Mouse (Mus musculus) lung, postnatal 10 days (tissue): ENCODE measurements around the gene Cym.

Experiments used
- DNase-seq: peaks from one replicate; pipeline ENCODE4 v3.0.0; 2021

Gene Cym

GRCm38 (mm10) chr3:107221608-107222007 lies at the start of gene Cym:
Gene Cym (minus strand): TSS chr3:107221732.
- no peak for DNase-seq

GRCm38 (mm10) chr3:107266814-107267345 lies 45.3 kb upstream of the Cym start:
- no peak for DNase-seq

GRCm38 (mm10) chr3:107261851-107262165 lies 40.3 kb upstream of the Cym start:
- peak; percentile 49 for DNase-seq

GRCm38 (mm10) chr3:107260956-107261850 lies 39.7 kb upstream of the Cym start:
- DNase-seq = no peak

GRCm38 (mm10) chr3:107257924-107258323 lies 36.4 kb upstream of the Cym start:
- no peak for DNase-seq

GRCm38 (mm10) chr3:107256724-107257123 lies 35.2 kb upstream of the Cym start:
- DNase-seq = no peak

GRCm38 (mm10) chr3:107255992-107256391 lies 34.5 kb upstream of the Cym start:
- DNase-seq = no peak

GRCm38 (mm10) chr3:107253925-107254324 lies 32.4 kb upstream of the Cym start:
- DNase-seq = no peak

GRCm38 (mm10) chr3:107252035-107252434 lies 30.5 kb upstream of the Cym start:
- DNase-seq = peak; percentile 54

GRCm38 (mm10) chr3:107250320-107250719 lies 28.8 kb upstream of the Cym start:
- peak; percentile 22 for DNase-seq

GRCm38 (mm10) chr3:107249042-107249441 lies 27.5 kb upstream of the Cym start:
- DNase-seq = no peak

- DNase-seq = no peak
Measured at GRCm38 (mm10) chr3:107246876-107247275, 25.3 kb upstream of the Cym start.

- DNase-seq = no peak
Measured at GRCm38 (mm10) chr3:107241389-107242094, 20.0 kb upstream of the Cym start.

GRCm38 (mm10) chr3:107239607-107240006 lies 18.1 kb upstream of the Cym start, which contains the start of gene Prok1:
Gene Prok1 (minus strand): TSS chr3:107239707.
- DNase-seq = no peak

GRCm38 (mm10) chr3:107238471-107238980 lies 17.0 kb upstream of the Cym start:
- no peak for DNase-seq

GRCm38 (mm10) chr3:107238051-107238450 lies 16.5 kb upstream of the Cym start:
- no peak for DNase-seq

- no peak for DNase-seq
Measured at GRCm38 (mm10) chr3:107233945-107234344, 12.4 kb upstream of the Cym start.

- peak; percentile 86 for DNase-seq
Measured at GRCm38 (mm10) chr3:107233351-107233813, 11.8 kb upstream of the Cym start.

- DNase-seq = no peak
Measured at GRCm38 (mm10) chr3:107231202-107231601, 9.7 kb upstream of the Cym start.

- DNase-seq = no peak
Measured at GRCm38 (mm10) chr3:107230527-107230926, 9.0 kb upstream of the Cym start, which contains the start of gene A630076J17Rik. Gene A630076J17Rik (plus strand): TSS chr3:107230614.

- no peak for DNase-seq
Measured at GRCm38 (mm10) chr3:107229822-107230221, 8.3 kb upstream of the Cym start.

- DNase-seq = no peak
Measured at GRCm38 (mm10) chr3:107229221-107229620, 7.7 kb upstream of the Cym start.

- DNase-seq = no peak
Measured at GRCm38 (mm10) chr3:107225820-107226219, 4.3 kb upstream of the Cym start.
